Mouse (Mus musculus) gonadal fat pad, adult 2 months (tissue): ENCODE measurements around the gene Gm6176. TPM values are rescaled to one million over a fixed set of nuclear protein-coding genes. Genes with fewer than 3 reads are reported as not detected.
"Not testable (repeated sequence)": the region's sequence is repeated elsewhere in the genome, so short reads cannot be mapped to it uniquely, and the experiment has no call there.

ENCODE experiments used
- DNase-seq: peaks from one replicate; pipeline ENCODE4 v3.0.0-alpha.2; 2012; ENCODE audit warnings: low read depth
- polyA plus RNA-seq: library from polyadenylated mRNA; depleted of rRNA; stranded (reverse); fragments of >200 nt; gene quantifications from 2 replicates; pipeline ENCODE4 v1.2.3, GENCODE M21; 2012; rRNA removed

The Gm6176 gene
- not detected in 2 replicates for polyA plus RNA-seq

DNA sequence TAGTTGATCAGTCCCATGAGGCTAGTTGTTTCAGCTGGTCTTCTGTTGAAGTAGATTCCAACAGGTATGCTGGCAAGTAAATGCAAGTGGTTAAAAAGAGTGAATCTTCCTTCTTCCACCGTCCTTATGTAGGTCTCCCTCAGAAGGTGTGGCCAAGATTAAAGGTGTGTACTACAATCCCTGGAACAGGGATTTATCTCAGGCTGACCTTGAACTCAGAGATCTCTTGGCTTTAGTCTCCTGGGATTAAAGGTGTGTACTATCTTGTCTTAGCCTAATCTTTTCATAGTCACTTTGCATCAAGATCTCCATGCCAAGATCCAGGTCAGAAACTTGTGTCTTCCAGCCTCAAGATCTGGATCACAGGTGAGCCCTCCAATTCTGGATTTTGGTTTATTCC lies at the start of gene Gm6176:
Gene Gm6176 (minus strand): TSS at position 101 of the 400 bp plus-strand sequence.
- DNase-seq, result not testable (repeated sequence)

DNA sequence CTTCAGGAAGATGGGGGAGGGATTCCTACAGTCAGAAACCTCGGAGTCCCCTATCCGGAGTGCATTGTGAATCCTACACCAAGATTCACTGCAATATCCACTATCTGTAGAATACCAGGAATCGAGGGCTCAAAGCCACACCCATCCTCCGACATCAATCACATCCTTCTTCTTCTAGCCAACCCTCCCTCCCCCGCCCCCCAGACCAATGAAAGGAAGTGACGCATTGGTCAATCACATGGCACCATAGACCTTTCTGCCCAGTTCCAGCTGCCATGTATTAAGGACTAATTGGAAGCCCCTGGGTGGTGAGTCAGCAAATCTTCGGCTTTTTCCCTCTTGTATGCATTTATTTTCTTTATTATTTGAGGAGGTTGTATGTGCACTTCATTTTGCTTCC lies 12.7 kb upstream of the Gm6176 start, which contains the start of gene Vmn1r139:
Gene Vmn1r139 (plus strand): TSS at position 301 of the 400 bp plus-strand sequence.
- not testable (repeated sequence) for DNase-seq

DNA sequence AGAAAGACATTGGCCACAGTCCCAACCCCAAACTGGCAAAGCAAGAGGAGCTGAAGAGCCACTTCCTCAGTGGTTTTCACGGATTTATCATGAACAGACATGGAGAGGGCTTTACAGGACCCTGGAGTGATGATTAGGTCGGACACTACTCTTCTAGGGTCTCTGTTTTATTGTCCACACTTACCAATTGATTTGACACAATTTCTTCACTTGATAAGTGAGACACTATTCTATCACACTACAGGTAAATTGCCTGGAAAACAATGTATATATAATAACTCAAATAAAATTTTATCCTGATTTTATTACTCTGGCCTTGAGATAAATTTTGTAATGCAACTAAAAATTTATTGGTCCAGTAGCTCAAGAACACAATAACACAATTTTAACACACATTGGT lies 27.3 kb downstream of the Gm6176 start, which contains the start of gene Vmn1r138:
Gene Vmn1r138 (minus strand): TSS at position 101 of the 400 bp plus-strand sequence.
- not testable (repeated sequence) for DNase-seq

Other genes with a start within 250 kb of the Gm6176 start
- not detected in 2 replicates for gene Vmn1r135, start 224.0 kb downstream of the Gm6176 start, polyA plus RNA-seq
- not detected in 2 replicates for gene Gm5725, start 212.0 kb downstream of the Gm6176 start, polyA plus RNA-seq
- gene Gm5891, start 135.0 kb downstream of the Gm6176 start, polyA plus RNA-seq, result not detected in 2 replicates
- gene Vmn1r137, start 61.7 kb downstream of the Gm6176 start, polyA plus RNA-seq, result not detected in 2 replicates
- gene Vmn1r138, start 27.4 kb downstream of the Gm6176 start, polyA plus RNA-seq, result not detected in 2 replicates
- gene Vmn1r139, start 12.8 kb upstream of the Gm6176 start, polyA plus RNA-seq, result not detected in 2 replicates
- not detected in 2 replicates for gene Gm16451, start 61.9 kb upstream of the Gm6176 start, polyA plus RNA-seq
- gene Gm10666, start 78.4 kb upstream of the Gm6176 start, polyA plus RNA-seq, result not detected in 2 replicates
- gene Vmn1r142, start 107.7 kb upstream of the Gm6176 start, polyA plus RNA-seq, result not detected in 2 replicates
- not detected in 2 replicates for gene Vmn1r143, start 133.1 kb upstream of the Gm6176 start, polyA plus RNA-seq
- gene Gm8653, start 145.0 kb upstream of the Gm6176 start, polyA plus RNA-seq, result not detected in 2 replicates
- gene Gm8453, start 173.2 kb upstream of the Gm6176 start, polyA plus RNA-seq, result not detected in 2 replicates